Mouse (Mus musculus): ENCODE results near the gene Szrd1. TPM values are rescaled to one million over a fixed set of nuclear protein-coding genes. Genes with fewer than 3 reads are reported as not detected.

Gene Szrd1
- total RNA-seq (2014; rRNA removed) (57.8 and 60.5 TPM in 2 replicates), polyA plus RNA-seq (2015; fragmentation: Nextera tagmentation; extraction: Ambion mirVana) (17.2 and 17.5 TPM in 2 replicates)

DNA sequence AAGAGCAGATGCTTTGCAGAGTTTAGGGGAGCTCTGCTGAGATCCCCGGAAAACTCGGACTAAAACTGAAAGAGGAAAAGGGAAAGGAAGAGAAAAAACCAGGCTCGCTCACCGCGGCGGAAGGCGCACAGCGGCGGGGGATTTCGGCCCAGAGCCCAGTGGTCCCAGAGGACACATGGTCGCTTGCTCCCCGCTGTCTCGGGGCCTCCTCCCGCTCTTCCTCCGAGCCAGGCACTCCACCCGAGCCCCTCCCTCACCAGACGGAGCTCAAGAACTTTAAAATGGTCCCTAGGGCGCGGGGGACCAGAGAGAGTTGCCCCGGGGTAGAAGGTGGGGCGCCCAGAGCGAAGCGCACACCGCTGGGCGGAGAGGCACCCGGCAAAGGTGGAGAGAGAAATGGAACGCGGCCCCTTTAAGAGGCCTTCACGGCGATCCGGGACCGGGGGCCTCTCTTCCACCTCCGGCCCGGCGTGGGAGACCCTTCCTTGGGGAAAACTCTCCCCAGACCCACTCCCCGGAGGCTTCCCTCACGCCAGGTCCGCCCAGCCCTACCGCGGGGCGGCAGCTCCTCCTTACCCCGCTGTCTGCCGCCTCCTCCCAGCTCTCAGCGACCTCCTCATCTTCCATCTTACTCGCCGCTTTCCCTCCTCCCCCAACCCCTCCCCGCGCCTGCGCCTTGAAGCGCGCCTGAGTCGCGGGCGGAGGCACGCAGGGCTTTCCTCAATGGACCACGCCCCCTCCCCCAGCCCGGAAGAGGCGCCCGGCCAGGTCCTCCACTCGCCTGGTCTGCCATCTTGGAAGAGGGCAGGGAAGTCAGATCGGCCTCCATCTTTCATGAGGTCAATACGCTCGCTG lies at the start of gene Szrd1:
Szrd1 (minus strand) TSS at position 660 of the 855 bp plus-strand sequence.
- TF ChIP-seq CTCF (IDR thresholded peaks at IDR 0.05; ENCODE audit: low read depth), result no peak; the same call in 1 of the 2 replicates
- H3K9ac ChIP-seq, result peak within 1 kb of the TSS; percentile 86
- peak; percentile 96 for ATAC-seq
- peaks cover 7% of the 10 kb centered on the region; the same call in 1 of the 2 replicates for H3K4me1 ChIP-seq (ENCODE audit: insufficient read depth)
- no peaks in the 10 kb centered on the region for H3K9me3 ChIP-seq (ENCODE audit: low read length)
- H3K4me3 ChIP-seq (ENCODE audit: low read depth, low read length), result peak within 1 kb of the TSS; percentile 91
- WGBS, result under 1% methylated on average over 60 of the region's 63 CpGs
- DNase-seq, result peak; percentile 99
- H3K36me3 ChIP-seq (ENCODE audit: insufficient read depth), result no peaks in the 10 kb centered on the region
- peak within 1 kb of the TSS; percentile 81 for H3K4me2 ChIP-seq (ENCODE audit: low read depth)
- H3K27ac ChIP-seq (ENCODE audit: low read depth, low read length), result peak within 1 kb of the TSS; percentile 97
- no peaks in the 10 kb centered on the region for H3K27me3 ChIP-seq (ENCODE audit: insufficient read depth, low read length)

DNA sequence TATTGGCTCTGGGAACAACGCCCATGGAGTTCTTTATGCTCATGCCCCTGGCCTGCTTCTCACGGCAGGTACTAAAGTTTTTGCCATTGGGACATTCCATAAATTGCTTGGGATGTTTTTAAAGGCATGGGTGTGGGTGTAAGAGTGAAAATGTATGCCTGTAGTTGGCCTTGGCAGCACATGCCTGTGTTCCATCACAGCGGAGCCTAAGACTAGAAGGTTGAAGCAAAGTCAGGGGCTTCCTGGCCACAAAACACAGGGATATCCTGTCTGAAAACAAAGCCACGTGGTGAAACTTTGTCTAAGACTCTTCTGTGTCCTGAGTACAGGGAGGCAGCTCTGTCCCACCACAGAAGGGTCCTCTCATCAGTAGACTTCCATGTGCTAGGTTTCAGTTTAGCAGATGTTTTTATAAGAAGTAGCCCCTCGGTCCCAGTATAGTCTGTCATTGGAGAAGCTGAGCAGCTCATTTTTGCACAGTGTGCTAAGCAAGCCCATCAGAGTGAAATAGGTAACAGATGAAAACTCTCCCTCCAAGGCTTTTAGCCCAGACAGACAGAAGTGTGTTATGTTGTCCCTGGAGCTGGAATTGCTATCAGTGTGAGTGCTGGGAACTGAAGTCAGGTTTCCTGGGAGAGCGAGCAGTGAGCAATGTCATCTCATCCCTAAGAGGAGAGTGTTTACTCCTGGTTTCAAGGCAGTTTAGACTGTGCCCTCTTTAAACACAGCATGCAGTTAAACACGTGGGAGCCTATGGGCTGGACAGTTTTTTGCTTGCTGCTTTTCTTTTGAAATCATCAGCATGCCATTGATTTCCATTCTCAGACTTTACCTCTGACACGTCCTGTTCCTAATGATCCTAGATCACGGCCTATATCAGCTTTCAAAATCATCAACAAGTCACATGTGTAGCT lies 47.6 kb upstream of the Szrd1 start:
- TF ChIP-seq CTCF (IDR thresholded peaks at IDR 0.05; ENCODE audit: low read depth), result no peak
- 83% methylated on average over 9 of the region's 9 CpGs for WGBS
- Histone ChIP-seq H3K4me2 (ENCODE audit: low read depth) (no peak overlapping the region), H3K27me3 (ENCODE audit: insufficient read depth, low read length) (no peaks in the 10 kb centered on the region), H3K9me3 (ENCODE audit: low read length) (no peaks in the 10 kb centered on the region), H3K4me3 (ENCODE audit: low read depth, low read length) (no peak overlapping the region), H3K36me3 (ENCODE audit: insufficient read depth) (peaks cover 23% of the 10 kb centered on the region), H3K27ac (ENCODE audit: low read depth, low read length) (no peak overlapping the region), H3K4me1 (ENCODE audit: insufficient read depth) (no peaks in the 10 kb centered on the region), H3K9ac (no peak overlapping the region)
- ATAC-seq (no peak), DNase-seq (no peak)

DNA sequence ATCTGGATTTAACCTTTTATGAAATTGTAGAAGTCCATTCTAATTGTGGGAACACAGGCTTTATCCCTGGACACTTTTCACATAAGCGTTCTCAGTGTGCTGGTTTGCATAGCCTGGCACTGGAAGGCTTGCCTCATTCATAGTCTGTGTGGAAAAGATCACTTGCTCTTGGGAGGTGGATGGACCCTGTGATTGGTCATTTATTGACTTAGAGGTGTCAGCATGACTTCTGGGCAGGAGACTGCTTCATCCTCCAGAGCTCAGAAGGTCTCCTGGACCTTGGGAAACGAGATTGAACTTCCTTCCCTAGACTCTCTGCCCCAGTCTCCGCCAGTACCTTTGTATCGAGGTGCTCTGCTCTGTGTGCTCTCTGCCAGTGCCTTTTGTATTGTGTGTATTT lies 44.9 kb upstream of the Szrd1 start:
- ATAC-seq, result no peak
- Histone ChIP-seq H3K9me3 (ENCODE audit: low read length) (no peaks in the 10 kb centered on the region), H3K36me3 (ENCODE audit: insufficient read depth) (peaks cover 32% of the 10 kb centered on the region), H3K27ac (ENCODE audit: low read depth, low read length) (no peak overlapping the region), H3K9ac (no peak overlapping the region), H3K4me2 (ENCODE audit: low read depth) (no peak overlapping the region), H3K27me3 (ENCODE audit: insufficient read depth, low read length) (no peaks in the 10 kb centered on the region), H3K4me3 (ENCODE audit: low read depth, low read length) (no peak overlapping the region), H3K4me1 (ENCODE audit: insufficient read depth) (no peaks in the 10 kb centered on the region)
- no peak for DNase-seq
- TF ChIP-seq CTCF (IDR thresholded peaks at IDR 0.05; ENCODE audit: low read depth), result no peak
- 90% methylated on average over 4 of the region's 4 CpGs for WGBS

DNA sequence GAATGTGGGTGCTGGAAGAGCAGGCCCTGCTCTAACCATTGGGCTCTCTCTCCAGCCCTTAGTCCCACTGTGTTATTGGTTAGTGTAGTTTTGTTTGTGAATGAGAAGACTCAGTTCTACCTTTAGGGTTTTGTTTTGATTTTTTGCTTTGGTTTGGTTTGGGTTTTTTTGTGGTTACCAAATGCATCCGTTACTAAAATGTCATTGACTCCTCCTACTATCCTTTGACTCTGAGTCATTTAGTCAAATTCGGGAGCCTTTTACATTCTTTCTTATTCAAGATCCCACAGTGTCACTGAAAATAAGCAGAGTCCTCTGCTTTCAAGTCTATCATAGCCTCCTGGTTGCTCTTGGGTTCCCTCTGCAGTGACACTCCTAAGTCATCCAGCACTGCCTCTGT lies 44.4 kb upstream of the Szrd1 start:
- Histone ChIP-seq H3K4me1 (ENCODE audit: insufficient read depth) (no peaks in the 10 kb centered on the region), H3K4me3 (ENCODE audit: low read depth, low read length) (no peak overlapping the region), H3K27ac (ENCODE audit: low read depth, low read length) (no peak overlapping the region), H3K9me3 (ENCODE audit: low read length) (no peaks in the 10 kb centered on the region), H3K4me2 (ENCODE audit: low read depth) (no peak overlapping the region), H3K9ac (no peak overlapping the region), H3K36me3 (ENCODE audit: insufficient read depth) (peaks cover 32% of the 10 kb centered on the region), H3K27me3 (ENCODE audit: insufficient read depth, low read length) (no peaks in the 10 kb centered on the region)
- no peak for DNase-seq
- TF ChIP-seq CTCF (IDR thresholded peaks at IDR 0.05; ENCODE audit: low read depth), result no peak
- 94% methylated on average over 2 of the region's 2 CpGs for WGBS
- no peak for ATAC-seq

DNA sequence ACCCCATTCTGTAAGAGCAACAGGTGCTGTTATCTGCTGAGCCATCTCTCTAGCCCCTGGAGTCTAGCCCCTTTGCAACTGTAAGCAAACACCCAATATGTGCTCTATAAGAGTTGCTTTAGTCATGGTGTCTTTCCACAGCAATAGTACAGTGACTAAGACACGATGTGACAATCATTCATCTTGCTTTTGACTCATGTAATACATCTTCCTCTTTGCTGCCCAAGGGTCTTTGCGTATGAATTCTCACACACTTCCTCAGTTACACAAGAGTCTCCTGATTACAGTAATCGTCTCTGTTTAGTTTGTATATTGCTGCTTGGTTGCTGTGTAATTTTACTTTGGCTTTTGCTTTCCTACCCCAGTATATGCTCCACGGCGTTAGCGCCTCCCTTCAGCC lies 42.4 kb upstream of the Szrd1 start:
- Histone ChIP-seq H3K4me2 (ENCODE audit: low read depth) (no peak overlapping the region), H3K4me1 (ENCODE audit: insufficient read depth) (no peaks in the 10 kb centered on the region), H3K27ac (ENCODE audit: low read depth, low read length) (no peak overlapping the region), H3K36me3 (ENCODE audit: insufficient read depth) (peaks cover 32% of the 10 kb centered on the region), H3K4me3 (ENCODE audit: low read depth, low read length) (no peak overlapping the region), H3K9me3 (ENCODE audit: low read length) (no peaks in the 10 kb centered on the region), H3K27me3 (ENCODE audit: insufficient read depth, low read length) (no peaks in the 10 kb centered on the region), H3K9ac (no peak overlapping the region)
- DNase-seq, result no peak
- 97% methylated on average over 6 of the region's 6 CpGs for WGBS
- ATAC-seq, result no peak
- no peak for TF ChIP-seq CTCF (IDR thresholded peaks at IDR 0.05; ENCODE audit: low read depth)

DNA sequence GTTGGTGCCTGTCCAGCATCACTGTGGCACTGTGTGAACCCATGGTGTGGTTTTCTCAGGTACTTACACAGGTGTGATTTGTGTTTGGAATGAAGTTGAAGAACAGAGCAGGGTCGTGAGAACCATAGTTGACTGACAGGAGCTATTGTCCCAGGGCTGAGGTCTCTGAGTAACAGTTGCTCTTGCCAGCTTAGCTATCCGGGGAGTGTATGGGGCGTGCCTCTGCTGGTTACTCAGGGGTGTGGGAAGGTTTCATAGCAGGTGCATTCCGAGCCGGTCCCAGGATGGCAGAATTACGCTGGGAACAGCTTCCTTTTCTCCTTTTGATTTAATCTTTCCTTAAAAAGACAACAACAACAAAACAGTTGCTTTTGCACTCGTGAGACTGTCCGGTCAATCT lies 41.3 kb upstream of the Szrd1 start:
- TF ChIP-seq CTCF (IDR thresholded peaks at IDR 0.05; ENCODE audit: low read depth), result no peak
- Histone ChIP-seq H3K9me3 (ENCODE audit: low read length) (no peaks in the 10 kb centered on the region), H3K36me3 (ENCODE audit: insufficient read depth) (peaks cover 32% of the 10 kb centered on the region), H3K27me3 (ENCODE audit: insufficient read depth, low read length) (no peaks in the 10 kb centered on the region), H3K27ac (ENCODE audit: low read depth, low read length) (no peak overlapping the region), H3K4me3 (ENCODE audit: low read depth, low read length) (no peak overlapping the region), H3K4me2 (ENCODE audit: low read depth) (no peak overlapping the region), H3K9ac (no peak overlapping the region), H3K4me1 (ENCODE audit: insufficient read depth) (no peaks in the 10 kb centered on the region)
- ATAC-seq, result no peak
- no peak for DNase-seq
- 79% methylated on average over 8 of the region's 8 CpGs for WGBS
